Mouse (Mus musculus) megakaryocyte-erythroid progenitor cell, adult 5-6 weeks (primary cell): ENCODE data around the gene Unc13d. TPM values are rescaled to one million over a fixed set of nuclear protein-coding genes. Genes with fewer than 3 reads are reported as not detected.
"Not testable (repeated sequence)": the region's sequence is repeated elsewhere in the genome, so short reads cannot be mapped to it uniquely, and the experiment has no call there.

ENCODE experiments used
- ATAC-seq: replicated peaks from 2 replicates; pipeline ENCODE4 v1.8.0; 2016; ENCODE audit warnings: mild to moderate bottlenecking, inconsistent platforms; ENCODE audit not compliant: severe bottlenecking, poor library complexity, low FRiP score, low TSS enrichment
- total RNA-seq, 2 experiments: library from RNA; stranded (forward) in 1 of 2; stranded (reverse) in 1 of 2; fragments of 200-1000, 215-1000 nt in 1 of 2; fragments of >200 nt in 1 of 2; fragmentation: Nextera tagmentation in 1 of 2; gene quantifications; 2 replicates each; pipeline ENCODE4 v1.2.3; 2014 to 2017

Unc13d gene
- total RNA-seq, 2 experiments from 2014 or later, result 36.3 to 58.7 TPM

GRCm38 (mm10) chr11:116028177-116028865 is 49.4 kb downstream of the Unc13d start:
- no peak for ATAC-seq

GRCm38 (mm10) chr11:116027756-116028155 is 50.0 kb downstream of the Unc13d start, which contains the start of gene H3f3b:
TSS of gene H3f3b (minus strand) at chr11:116027962.
- ATAC-seq, result no peak

- no peak for ATAC-seq
Measured at GRCm38 (mm10) chr11:116025056-116025845, 52.5 kb downstream of the Unc13d start.

DNA sequence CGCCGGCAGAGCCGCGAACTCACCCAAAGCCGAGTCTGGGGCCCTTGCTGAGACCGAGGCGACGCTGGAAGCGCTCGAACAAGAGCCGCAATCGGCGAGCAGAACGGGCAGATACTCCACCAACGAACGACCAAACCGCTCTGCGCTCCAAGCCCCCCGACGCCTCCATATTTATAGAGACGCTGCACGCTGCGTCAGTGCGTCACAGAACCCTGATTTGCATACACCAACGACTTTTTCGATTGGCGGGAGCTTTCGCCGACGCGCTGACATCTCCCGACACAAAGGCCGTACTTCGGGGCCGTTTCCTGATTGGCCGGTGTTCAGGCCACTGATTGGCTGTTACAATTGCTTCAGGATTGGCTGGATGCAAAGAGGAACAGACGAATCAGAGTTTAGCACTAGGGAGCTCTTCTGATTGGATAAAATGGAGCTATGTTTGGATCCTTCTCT is 53.4 kb downstream of the Unc13d start:
- ATAC-seq, result peak; percentile 87

GRCm38 (mm10) chr11:116023771-116024355 is 53.9 kb downstream of the Unc13d start:
- peak; percentile 35 for ATAC-seq

DNA sequence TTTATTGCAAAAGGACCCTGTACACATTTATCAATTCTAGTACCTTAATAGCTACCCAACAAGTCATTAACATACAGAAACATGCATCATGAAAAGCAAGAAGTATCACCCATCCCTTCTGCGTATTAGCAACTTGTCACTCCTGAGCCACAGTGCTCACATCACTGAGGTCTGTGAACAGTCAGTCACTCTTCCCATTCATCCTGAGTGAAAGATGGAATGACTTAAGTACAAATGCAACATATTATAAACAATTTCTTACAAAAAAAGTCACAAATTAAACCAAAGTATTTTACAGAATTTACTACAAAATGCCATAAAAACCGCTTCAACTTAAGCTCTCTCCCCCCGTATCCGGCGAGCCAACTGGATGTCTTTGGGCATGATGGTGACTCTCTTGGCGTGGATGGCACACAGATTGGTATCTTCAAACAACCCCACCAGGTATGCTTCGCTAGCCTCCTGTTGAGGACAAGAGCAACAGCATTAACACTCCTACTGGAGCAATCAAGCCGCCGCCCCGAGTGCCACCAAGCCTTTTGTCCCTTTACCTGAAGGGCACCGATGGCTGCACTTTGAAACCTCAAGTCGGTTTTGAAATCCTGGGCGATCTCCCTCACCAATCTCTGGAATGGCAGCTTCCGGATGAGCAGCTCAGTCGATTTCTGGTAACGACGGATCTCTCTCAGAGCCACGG is 54.5 kb downstream of the Unc13d start:
- not testable (repeated sequence) for ATAC-seq

DNA sequence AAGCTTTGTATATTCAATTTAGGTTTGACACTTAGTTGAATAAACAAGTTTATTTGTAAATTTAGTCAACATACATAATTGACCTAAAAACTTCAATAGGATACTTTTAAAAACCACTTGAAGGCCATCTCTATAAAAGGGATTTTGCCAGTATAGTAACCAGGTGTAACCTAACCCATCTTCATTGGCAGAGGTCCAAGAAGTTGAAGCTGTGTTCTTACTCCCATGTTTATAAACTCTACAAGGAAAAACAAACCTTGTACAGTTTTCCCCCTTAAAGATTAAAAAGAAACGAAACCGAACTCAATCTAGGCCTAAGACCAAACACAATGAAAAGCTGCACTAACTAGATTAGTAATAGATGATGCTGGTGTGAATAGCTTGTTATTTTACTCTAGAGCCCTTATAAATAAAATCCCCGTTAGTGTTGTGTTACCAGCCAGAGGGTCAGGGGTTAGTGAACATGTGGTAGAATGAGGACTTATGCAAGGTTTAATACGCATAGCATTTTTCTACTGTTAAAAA is 55.4 kb downstream of the Unc13d start:
- no peak for ATAC-seq

GRCm38 (mm10) chr11:116021328-116022220 is 56.2 kb downstream of the Unc13d start:
- no peak for ATAC-seq

DNA sequence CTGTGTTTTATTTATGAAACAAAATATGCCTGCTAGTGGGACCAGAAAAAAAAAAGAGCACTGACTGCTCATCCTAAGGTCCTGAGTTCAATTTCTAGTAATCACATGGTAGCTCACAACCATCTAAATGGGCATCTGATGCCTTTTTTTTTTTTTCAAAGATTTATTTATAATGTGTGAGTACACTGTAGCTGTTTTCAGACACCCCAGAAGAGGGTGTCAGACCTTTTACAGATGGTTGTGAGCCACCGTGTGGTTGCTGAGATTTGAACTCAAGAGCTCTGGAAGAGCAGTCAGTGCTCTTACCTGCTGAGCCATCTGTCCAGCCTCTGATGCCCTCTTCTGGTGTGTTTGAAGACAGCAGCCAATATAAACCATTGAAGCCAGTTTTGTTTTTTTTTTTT is 57.2 kb downstream of the Unc13d start:
- no peak for ATAC-seq

DNA sequence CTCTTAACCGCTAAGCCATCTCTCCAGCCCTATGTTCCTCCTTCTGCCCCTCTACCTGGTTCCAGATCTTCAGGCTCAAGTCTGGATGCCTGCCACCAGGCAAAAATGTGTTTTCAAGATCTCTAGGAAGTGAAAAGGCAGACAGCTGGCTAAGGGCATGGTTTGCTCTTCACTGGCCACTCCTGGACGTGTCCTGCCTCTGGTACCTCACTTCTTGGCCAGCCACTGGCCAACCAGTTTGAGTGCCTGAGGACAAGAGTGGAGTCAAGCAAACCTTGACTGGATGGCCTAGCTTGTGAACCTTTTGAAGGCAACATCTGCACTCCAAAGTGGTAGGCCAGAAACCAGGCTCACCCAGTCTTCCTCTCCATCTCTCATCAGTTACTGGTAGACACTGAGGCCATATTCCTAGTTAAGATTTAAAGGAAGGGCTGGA is 57.8 kb downstream of the Unc13d start:
- no peak for ATAC-seq

DNA sequence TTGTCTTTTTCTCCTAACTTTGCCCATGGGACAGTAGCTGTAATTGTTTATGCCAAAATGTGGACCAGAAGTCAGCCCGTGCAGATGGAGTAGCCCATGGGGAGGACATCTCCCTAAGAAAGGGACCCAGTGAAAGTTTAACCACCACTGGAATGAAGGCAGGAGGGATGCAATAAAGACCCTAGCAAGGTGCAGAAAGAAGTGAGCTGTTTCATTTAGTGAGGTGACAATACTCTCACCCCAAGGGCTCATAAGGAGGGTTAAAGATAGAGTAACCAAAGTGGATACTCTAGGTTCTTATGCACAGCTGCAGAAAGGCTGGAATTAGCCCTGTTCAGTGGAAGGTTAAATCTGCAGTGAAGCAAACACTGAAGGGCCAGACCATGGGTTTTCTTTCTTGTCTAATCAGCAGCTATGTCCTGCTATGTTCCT is 58.4 kb downstream of the Unc13d start:
- no peak for ATAC-seq

- ATAC-seq, result not testable (repeated sequence)
Measured at GRCm38 (mm10) chr11:116018867-116019266, 58.9 kb downstream of the Unc13d start.

GRCm38 (mm10) chr11:116018106-116018505 is 59.7 kb downstream of the Unc13d start:
- peak; percentile 43 for ATAC-seq

DNA sequence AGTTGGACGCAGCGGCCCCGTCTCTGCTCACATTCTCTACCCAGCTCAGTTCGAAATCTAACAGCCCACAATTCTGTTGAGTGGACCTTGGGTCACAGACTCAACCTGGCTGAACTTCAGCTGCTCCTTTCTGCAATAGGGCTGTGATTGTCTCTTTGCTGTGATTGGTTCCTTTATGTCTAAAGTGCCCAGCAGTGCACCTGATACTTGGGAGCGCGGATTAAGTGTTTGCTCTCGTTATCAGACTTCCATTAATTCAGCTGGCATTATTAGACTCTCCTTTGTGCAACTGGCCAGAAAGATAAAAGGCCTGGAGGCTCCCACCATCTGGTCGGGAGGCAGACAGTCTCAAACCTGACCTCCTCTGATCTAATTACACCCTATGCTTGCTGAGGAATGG is 62.9 kb downstream of the Unc13d start:
- peak; percentile 49 for ATAC-seq

GRCm38 (mm10) chr11:116012262-116012947 is 65.4 kb downstream of the Unc13d start, which contains the start of gene Galk1:
TSS of gene Galk1 (minus strand) at chr11:116012719.
- ATAC-seq, result peak; percentile 73
